Mouse (Mus musculus): Measurements from ENCODE around the gene Ice1. TPM values are rescaled to one million over a fixed set of nuclear protein-coding genes. Genes with fewer than 3 reads are reported as not detected.

The Ice1 gene
- total RNA-seq, 2 experiments from 2014 or later: 64.1 to 70.3 TPM

DNA sequence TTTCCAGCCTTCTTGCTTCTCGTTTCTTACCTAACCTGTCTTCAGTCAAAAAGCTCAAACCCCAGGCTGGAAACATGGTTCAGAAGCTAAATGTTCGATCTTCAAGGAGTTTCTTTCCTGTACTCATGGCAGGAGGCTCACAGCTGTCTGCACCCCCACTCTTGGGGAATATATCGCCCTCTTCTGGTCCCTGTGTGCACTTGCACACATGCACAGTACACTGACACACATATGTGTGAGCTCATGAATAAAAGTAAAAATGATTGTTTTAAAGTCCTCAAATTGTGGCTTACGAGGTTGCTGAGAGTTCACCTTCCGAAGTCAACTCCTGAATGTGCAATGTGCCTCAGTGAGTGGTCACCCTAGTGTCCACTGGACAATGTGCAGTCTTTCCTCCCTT lies 127.2 kb downstream of the Ice1 start:
- H3K27ac ChIP-seq: no peak overlapping the region

DNA sequence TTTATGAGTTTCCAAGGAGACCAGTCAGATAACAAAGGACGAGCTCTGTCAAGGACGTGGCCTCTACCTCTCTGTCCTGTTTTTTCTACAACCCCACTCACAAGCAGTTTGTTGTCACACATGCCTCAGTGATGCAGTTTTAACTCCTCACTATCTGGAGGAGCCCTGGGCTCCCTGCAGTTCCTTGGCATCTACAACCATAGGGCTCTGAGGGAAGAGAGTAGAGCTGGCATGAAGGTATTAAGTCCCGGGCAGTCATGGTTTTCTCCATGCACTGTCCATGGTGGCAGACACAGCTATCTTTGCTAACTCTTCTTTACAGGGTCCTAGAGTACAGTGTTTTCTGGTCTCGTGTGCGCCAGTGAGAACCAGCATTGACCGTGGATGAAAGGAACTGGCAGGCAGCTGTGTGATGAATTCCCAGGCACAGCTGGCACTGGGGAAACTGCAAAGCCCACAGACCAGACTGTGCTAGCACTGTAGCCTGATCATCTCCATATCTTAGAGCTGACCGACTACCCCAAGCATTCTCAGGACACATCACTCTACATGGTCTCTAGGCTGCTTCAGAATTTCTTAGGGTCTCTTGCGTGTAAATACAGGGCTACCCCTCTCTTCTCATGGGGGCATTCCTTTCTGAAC lies 127.9 kb downstream of the Ice1 start:
- Histone ChIP-seq H3K27ac (peak overlapping the region; percentile 36; the same call in 1 of the 2 replicates), H3K4me3 (no peak overlapping the region)
- DNase-seq (ENCODE audit: low spot score in 2 of 2): no peak
- no peak for TF ChIP-seq CTCF (conservative IDR thresholded peaks at IDR 0.05)

More for the DNA sequence above, 127.2 kb downstream of the Ice1 start:
- no peak for DNase-seq (ENCODE audit: low spot score in 2 of 2)
- H3K4me3 ChIP-seq: no peak overlapping the region
- peak; percentile 52 for TF ChIP-seq CTCF (conservative IDR thresholded peaks at IDR 0.05)

DNA sequence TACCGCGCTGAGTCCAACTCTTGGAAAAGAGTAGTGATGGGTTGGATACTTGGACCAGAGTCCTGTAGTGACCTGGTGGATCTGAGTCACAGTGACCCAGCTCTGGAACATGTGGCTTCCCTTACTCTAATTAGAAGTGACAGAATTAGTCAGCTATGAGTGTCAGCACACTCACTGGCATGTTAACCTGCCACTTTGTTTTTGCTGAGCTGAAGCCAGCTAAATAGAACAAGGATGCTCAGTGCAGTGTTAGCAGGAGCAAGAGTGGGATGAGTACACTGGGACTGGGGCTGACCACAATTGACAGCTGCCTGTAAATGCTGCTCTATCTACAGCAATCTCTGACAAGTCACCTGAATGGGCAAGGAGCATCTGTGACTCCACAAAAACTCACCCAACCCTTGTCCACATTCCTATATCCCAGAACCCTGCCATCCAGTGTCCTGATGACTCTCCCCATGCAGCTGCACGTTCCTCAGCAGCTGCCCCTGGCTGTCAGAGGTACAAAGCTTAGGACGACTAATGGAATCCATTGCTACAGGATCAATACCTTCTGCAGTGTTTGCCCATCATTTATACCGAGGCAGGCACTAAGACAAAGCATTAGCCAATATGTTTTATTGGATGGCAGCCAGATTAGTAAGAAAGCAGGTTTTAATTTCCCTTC lies 128.6 kb downstream of the Ice1 start:
- DNase-seq (ENCODE audit: low spot score in 2 of 2): no peak
- H3K4me3 ChIP-seq: no peak overlapping the region
- H3K27ac ChIP-seq: no peak overlapping the region
- TF ChIP-seq CTCF (conservative IDR thresholded peaks at IDR 0.05): no peak

Other genes starting within 250 kb of the Ice1 start
- gene Adamts16, start 204.2 kb upstream of the Ice1 start, total RNA-seq (2021): 1 to 10 TPM; 2.4 TPM